Mouse (Mus musculus): ENCODE measurements at regions not wholly inside any gene's neighbourhood (a gene's known extent, or its start where the extent isn't known, plus 50 kb on each side); places are given as distances from the start of the nearest gene placed in this dataset.

GRCm38 (mm10) chr8:98309405-98309990 is 1106.8 kb downstream of the Cdh8 start:
- WGBS, result 9% methylated on average over 2 of the region's 2 CpGs
- Histone ChIP-seq H3K4me3 (ENCODE audit: low read depth, low read length) (no peak overlapping the region), H3K36me3 (ENCODE audit: control insufficient read depth, insufficient read depth, low read length) (no peaks in the 10 kb centered on the region), H3K9me3 (ENCODE audit: control insufficient read depth, low read length) (no peaks in the 10 kb centered on the region), H3K4me1 (replicated peaks; ENCODE audit: control insufficient read depth, insufficient read depth, low read length) (no peaks in the 10 kb centered on the region), H3K4me2 (ENCODE audit: low read depth, low read length, severe bottlenecking) (no peak overlapping the region), H3K27ac (ENCODE audit: low read depth, low read length) (no peak overlapping the region; the same call in 1 of the 2 replicates), H3K27me3 (ENCODE audit: control insufficient read depth, insufficient read depth, low read length) (no peaks in the 10 kb centered on the region), H3K9ac (ENCODE audit: low read length) (no peak overlapping the region)
- ATAC-seq (replicated peaks; ENCODE audit: low FRiP score) (peak; percentile 96), DNase-seq (ENCODE audit: low spot score) (peak; percentile 53)

GRCm38 (mm10) chr8:98294975-98295374 is 1121.3 kb downstream of the Cdh8 start:
- Histone ChIP-seq H3K4me2 (ENCODE audit: low read depth, low read length, severe bottlenecking) (no peak overlapping the region), H3K36me3 (ENCODE audit: control insufficient read depth, insufficient read depth, low read length) (no peaks in the 10 kb centered on the region), H3K27me3 (ENCODE audit: control insufficient read depth, insufficient read depth, low read length) (no peaks in the 10 kb centered on the region), H3K9ac (ENCODE audit: low read length) (no peak overlapping the region), H3K4me3 (ENCODE audit: low read depth, low read length) (no peak overlapping the region), H3K9me3 (ENCODE audit: control insufficient read depth, low read length) (no peaks in the 10 kb centered on the region), H3K27ac (ENCODE audit: low read depth, low read length) (no peak overlapping the region), H3K4me1 (replicated peaks; ENCODE audit: control insufficient read depth, insufficient read depth, low read length) (no peaks in the 10 kb centered on the region)
- 53% methylated on average over 7 of the region's 7 CpGs for WGBS
- DNase-seq (ENCODE audit: low spot score), result no peak
- ATAC-seq (replicated peaks; ENCODE audit: low FRiP score), result no peak

- H3K27ac ChIP-seq (ENCODE audit: low read depth, low read length), result no peak overlapping the region
- no peak overlapping the region for H3K9ac ChIP-seq (ENCODE audit: low read length)
- H3K4me1 ChIP-seq (replicated peaks; ENCODE audit: control insufficient read depth, insufficient read depth, low read length), result no peaks in the 10 kb centered on the region
- no peaks in the 10 kb centered on the region for H3K36me3 ChIP-seq (ENCODE audit: control insufficient read depth, insufficient read depth, low read length)
- no peaks in the 10 kb centered on the region for H3K9me3 ChIP-seq (ENCODE audit: control insufficient read depth, low read length)
- H3K4me2 ChIP-seq (ENCODE audit: low read depth, low read length, severe bottlenecking), result no peak overlapping the region
- DNase-seq (ENCODE audit: low spot score) (no peak), ATAC-seq (replicated peaks; ENCODE audit: low FRiP score) (no peak)
- H3K27me3 ChIP-seq (ENCODE audit: control insufficient read depth, insufficient read depth, low read length), result no peaks in the 10 kb centered on the region
- WGBS, result 89% methylated on average over 3 of the region's 3 CpGs
- H3K4me3 ChIP-seq (ENCODE audit: low read depth, low read length), result no peak overlapping the region
Measured at GRCm38 (mm10) chr8:98260281-98260680, 1156.0 kb downstream of the Cdh8 start.

GRCm38 (mm10) chr8:98243328-98243926 is 1172.8 kb downstream of the Cdh8 start:
- H3K9me3 ChIP-seq (ENCODE audit: control insufficient read depth, low read length), result no peaks in the 10 kb centered on the region
- H3K4me3 ChIP-seq (ENCODE audit: low read depth, low read length), result no peak overlapping the region
- no peak overlapping the region for H3K27ac ChIP-seq (ENCODE audit: low read depth, low read length)
- DNase-seq (ENCODE audit: low spot score), result no peak
- 72% methylated on average over 6 of the region's 6 CpGs for WGBS
- no peak overlapping the region for H3K9ac ChIP-seq (ENCODE audit: low read length)
- H3K4me1 ChIP-seq (replicated peaks; ENCODE audit: control insufficient read depth, insufficient read depth, low read length), result no peaks in the 10 kb centered on the region
- H3K36me3 ChIP-seq (ENCODE audit: control insufficient read depth, insufficient read depth, low read length), result no peaks in the 10 kb centered on the region
- H3K27me3 ChIP-seq (ENCODE audit: control insufficient read depth, insufficient read depth, low read length), result no peaks in the 10 kb centered on the region
- ATAC-seq (replicated peaks; ENCODE audit: low FRiP score), result no peak
- H3K4me2 ChIP-seq (ENCODE audit: low read depth, low read length, severe bottlenecking), result no peak overlapping the region

GRCm38 (mm10) chr8:98214019-98214418 is 1202.3 kb downstream of the Cdh8 start:
- no peaks in the 10 kb centered on the region for H3K9me3 ChIP-seq (ENCODE audit: control insufficient read depth, low read length)
- H3K9ac ChIP-seq (ENCODE audit: low read length), result no peak overlapping the region
- no peaks in the 10 kb centered on the region for H3K27me3 ChIP-seq (ENCODE audit: control insufficient read depth, insufficient read depth, low read length)
- DNase-seq (ENCODE audit: low spot score), result no peak
- no peaks in the 10 kb centered on the region for H3K4me1 ChIP-seq (replicated peaks; ENCODE audit: control insufficient read depth, insufficient read depth, low read length)
- no peak overlapping the region for H3K4me2 ChIP-seq (ENCODE audit: low read depth, low read length, severe bottlenecking)
- peak; percentile 65 for ATAC-seq (replicated peaks; ENCODE audit: low FRiP score)
- no peak overlapping the region for H3K4me3 ChIP-seq (ENCODE audit: low read depth, low read length)
- H3K36me3 ChIP-seq (ENCODE audit: control insufficient read depth, insufficient read depth, low read length), result no peaks in the 10 kb centered on the region
- no peak overlapping the region for H3K27ac ChIP-seq (ENCODE audit: low read depth, low read length)
